Mouse (Mus musculus) left cerebral cortex, postnatal 4 days (tissue): ENCODE measurements around the gene Mrps10. TPM values are rescaled to one million over a fixed set of nuclear protein-coding genes. Genes with fewer than 3 reads are reported as not detected.
"Not testable (repeated sequence)": the region's sequence is repeated elsewhere in the genome, so short reads cannot be mapped to it uniquely, and the experiment has no call there.

ENCODE experiments used
- DNase-seq: peaks from one replicate; pipeline ENCODE4 v3.0.0-alpha.2; 2022
- intact Hi-C: fragments of 180-260 bp; cut with DNase I; formaldehyde crosslinking; loops from one replicate; pipeline ENCODE4 v1.15.1; 2025
- total RNA-seq, 2 experiments: library from RNA; stranded (reverse); gene quantifications; 2 replicates each; pipeline ENCODE4 v1.2.3; 2021

Gene Mrps10
- total RNA-seq, 2 experiments from 2014 or later: 32.8 to 37.8 TPM

DNA sequence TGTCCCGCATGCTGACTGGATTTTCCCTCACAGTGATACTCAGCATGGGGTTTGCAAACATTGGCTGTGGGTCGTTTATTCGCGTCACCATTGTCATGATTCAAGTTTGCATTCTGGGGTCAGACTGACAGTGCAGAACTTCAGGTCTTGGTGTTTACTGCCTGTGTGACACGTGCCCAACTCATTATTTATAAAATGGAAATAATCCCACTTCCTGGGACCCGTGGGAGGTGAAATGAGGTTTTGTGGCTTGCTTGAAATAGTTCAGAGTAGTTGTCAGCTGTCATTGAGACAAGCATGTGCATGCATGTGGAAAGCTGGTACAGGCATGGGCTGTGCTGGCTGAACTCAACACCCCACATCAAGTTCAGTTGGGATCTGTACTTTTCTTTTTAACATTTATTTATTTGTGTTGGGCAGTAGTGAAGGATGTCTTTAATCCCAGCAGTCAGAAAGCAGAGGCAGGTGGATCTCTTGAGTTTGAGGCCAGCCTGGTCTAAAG, 8.1 kb downstream of the Mrps10 start:
- intact Hi-C loops: no loop called here

DNA sequence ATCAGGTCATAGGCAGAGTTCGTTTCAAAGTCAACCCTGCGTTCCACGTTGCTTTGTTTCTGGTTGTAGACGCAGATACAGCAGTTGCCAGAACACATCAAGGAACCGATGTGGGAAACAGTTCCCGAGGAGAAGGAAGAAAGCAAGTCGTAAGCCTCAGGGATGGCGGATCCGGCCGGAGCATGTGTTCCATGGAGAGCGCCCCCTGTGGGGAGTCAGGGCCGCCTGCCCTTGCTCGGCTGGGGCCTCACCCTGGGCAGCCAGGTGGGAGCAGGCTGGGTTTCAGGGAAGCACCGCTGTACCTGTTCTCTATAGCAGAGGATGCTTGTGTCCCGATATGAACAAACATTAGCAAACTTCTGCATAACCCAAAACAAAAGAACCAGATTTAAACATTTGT, 9.4 kb downstream of the Mrps10 start:
- DNase-seq: no peak
- intact Hi-C loops: no loop called here

More for the DNA sequence above, 8.1 kb downstream of the Mrps10 start:
- DNase-seq: no peak

DNA sequence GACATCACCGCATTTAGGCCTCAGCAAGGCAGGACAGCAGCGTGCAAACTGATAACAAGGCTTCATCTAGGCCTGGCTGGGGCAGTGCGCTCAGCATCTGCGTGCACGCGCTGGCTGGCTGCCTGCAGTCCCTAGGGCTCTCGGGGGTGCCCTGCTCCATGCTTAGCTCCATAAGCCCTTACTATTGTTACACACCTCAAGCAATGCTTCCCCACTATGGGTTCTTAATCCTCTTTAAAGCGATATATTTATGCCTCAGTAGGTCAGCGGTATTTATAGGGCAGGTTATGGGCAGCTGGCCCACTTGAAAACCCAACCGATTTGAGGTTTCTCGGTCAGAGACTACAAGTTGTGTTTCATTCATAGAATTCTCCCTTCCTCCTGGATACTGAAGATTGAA, 13.2 kb downstream of the Mrps10 start:
- intact Hi-C loops: loop anchor here (10.0 kb wide), 1 partner anchor 223 kb away; no protein-coding TSS in a partner anchor
- DNase-seq: no peak

DNA sequence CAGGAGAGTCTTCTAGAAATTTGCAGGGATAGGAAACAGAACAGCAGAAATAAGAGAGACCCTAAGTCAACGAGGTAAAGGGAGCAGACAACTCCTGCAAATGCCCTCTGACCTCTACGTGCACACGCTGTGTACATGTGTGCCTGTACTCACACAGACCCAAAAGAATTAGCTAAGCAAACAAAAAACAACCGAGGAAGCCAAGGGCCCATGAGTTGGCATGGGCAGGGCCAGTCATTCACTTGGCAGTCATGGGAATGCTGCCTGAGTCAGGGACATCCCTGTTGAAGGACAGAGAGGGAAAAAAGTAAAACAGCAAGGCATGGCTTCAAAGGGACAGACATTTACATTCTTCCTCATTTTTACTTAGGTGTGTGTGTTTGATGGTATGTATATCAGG, 14.6 kb downstream of the Mrps10 start:
- intact Hi-C loops: loop anchor here (10.0 kb wide), 1 partner anchor 222 kb away; no protein-coding TSS in a partner anchor
- DNase-seq: no peak

DNA sequence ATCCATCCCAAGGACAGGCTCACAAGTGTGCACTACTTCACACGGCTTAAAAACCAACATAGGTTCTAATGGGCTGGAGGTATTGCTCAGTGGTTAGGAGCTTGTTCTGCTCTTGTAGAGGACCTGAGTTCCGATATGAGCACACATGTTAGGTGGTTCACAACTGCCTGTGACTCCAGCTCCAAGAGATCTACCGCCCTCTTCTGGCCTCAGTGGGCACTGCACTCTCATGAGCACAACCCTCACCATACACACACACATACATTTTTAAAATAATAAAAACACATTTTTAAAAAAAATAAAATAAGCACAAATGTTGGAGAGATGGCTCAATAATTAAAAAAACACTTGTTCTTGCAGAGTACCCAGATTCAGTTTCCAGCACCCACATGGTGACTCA, 15.4 kb downstream of the Mrps10 start:
- intact Hi-C loops: loop anchor here (10.0 kb wide), 1 partner anchor 221 kb away; no protein-coding TSS in a partner anchor
- no peak for DNase-seq

DNA sequence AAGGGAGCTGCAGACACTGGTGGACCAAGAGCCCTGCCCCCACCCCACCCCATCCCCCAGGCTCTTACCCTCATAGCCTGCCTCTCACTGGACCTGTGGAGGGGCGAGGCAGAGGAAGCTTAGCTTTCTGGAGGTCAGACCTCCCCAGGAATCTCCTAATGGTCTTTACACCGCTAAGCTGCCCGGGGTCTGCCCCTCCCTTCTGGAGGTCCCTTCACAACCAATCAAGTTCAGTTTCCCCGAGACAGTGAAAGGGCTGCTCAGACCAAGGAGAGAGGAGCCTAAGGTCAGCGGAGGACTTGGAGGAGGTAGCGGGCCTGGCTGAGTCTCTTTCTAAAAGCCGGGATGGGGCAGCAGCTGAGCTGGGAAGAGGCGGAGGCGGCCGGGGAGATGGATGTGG, 16.5 kb downstream of the Mrps10 start, which contains the start of gene Guca1b:
TSS of gene Guca1b (plus strand) at position 249 of the 400 bp plus-strand sequence.
- intact Hi-C loops: loop anchor here (10.0 kb wide), 1 partner anchor 220 kb away; no protein-coding TSS in a partner anchor
- no peak for DNase-seq

DNA sequence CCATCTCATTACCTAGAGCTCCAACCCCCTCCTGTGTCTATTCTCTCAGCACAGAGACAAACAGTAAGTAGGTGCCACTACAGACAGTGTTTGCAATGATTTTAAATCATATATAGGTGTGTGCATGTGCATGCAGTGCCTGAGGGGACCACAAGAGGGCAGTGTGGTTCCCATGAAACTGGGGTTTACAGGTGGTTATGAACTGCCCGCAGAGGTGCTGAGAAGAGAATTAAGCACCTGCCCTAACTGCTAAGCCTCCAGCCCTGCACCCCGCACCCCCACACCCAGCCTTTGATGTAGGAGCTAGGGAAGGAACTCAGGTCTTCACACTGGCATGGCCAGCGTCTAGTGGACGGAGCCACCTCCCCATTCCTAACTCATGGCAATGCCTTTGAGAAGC, 18.0 kb downstream of the Mrps10 start:
- intact Hi-C loops: loop anchor here (10.0 kb wide), 1 partner anchor 218 kb away; no protein-coding TSS in a partner anchor

DNA sequence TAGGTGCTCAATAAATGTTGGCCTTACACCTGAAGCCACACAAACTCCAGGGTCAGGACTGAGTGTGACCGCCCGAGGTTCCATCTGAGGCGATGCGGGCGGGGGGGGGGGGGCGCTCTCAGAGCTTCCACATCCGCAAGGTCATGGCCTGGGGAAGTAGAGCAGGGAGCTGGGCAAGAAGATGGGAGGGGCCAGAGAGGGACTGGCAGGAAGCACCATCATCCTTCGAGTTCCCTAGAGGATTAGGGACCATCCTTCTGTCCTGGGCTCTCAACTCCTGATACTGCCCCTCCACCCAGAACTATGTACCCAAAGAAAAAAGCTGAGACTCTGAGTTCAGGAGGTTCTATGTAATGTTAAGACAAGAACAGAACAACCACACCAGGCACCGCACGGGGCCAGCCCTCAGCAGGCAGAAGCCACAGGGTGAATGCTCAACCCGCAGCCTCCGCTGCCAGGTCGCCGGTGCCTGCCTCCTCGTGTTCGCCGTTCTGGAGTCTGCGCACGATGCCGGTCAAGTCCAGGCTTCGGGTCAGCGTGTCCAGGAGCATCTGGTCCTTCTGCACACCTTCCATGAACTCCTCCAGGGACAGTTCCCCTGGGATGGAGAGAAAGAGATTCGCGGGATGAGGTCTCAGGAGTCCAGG, 25.7 kb downstream of the Mrps10 start:
- no peak for DNase-seq
- intact Hi-C loops: no loop called here

More for the DNA sequence above, 18.0 kb downstream of the Mrps10 start:
- DNase-seq: peak; percentile 52

DNA sequence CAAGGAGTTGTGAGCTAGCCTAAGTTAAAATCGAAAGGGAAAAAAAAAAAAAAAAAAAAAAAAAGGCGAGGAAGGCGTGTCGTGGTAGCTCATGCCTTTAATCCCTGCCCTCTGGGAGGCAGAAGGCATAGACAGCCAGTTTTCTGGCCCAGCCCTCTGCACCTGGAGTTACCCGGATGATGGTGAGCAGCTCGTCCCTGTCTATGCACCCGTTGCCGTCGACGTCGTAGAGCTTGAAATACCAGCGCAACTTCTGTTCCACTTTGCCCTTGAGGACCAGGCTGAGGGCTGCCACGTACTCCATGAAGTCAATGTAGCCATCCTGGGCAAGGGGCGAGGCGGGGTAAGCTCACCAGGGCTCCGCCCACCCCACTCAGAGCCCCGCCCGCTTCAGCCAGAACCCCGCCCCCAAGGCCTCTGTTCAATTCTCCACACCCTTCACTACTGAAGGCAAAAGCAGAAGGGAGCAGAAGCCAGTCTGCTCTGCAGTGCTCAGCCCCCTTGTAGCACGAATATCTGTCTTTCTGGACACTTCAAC, 26.8 kb downstream of the Mrps10 start:
- peak; percentile 30 for DNase-seq
- intact Hi-C loops: no loop called here

DNA sequence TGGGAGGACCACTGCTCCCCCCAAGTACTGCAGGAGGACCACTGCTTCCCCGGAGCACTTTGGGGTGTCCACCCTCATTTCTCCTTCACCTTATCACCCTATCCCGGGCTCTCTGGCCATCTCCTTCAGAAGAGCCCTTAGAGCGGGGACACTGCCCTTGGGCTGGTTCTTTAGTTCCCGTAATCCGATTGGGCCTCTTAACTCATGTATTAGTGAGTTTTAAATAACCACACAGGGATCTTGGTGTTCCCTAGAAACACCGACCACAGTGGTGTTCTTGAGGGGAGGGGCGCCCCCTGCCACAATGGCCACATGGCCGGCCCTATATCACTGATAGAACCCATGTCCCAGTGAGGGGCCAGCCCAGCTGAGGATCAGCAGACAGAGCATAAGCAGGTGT, 30.4 kb downstream of the Mrps10 start:
- intact Hi-C loops: no loop called here
- DNase-seq: no peak

DNA sequence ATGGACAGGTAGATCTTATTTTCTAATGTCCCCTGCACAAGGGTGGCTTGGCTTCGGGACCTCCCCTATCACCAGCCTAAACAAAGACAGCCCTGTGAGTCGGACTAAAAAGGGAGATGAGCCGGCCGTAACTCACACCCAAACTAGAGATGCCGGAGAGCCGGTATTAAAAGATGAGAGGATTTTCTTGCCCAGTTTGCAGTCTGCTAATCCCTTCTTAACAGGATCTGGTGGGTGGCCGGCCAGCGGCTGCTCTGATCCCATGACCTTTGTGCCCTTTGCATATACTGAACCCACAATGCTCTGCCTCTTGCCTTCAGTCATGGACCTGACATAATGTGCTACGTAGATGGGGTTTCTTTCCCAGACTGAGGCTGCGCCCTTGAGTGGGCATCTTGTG, 31.8 kb downstream of the Mrps10 start, which contains the start of gene Guca1a:
TSS of gene Guca1a (minus strand) at position 134 of the 400 bp plus-strand sequence.
- no peak for DNase-seq
- intact Hi-C loops: no loop called here

DNA sequence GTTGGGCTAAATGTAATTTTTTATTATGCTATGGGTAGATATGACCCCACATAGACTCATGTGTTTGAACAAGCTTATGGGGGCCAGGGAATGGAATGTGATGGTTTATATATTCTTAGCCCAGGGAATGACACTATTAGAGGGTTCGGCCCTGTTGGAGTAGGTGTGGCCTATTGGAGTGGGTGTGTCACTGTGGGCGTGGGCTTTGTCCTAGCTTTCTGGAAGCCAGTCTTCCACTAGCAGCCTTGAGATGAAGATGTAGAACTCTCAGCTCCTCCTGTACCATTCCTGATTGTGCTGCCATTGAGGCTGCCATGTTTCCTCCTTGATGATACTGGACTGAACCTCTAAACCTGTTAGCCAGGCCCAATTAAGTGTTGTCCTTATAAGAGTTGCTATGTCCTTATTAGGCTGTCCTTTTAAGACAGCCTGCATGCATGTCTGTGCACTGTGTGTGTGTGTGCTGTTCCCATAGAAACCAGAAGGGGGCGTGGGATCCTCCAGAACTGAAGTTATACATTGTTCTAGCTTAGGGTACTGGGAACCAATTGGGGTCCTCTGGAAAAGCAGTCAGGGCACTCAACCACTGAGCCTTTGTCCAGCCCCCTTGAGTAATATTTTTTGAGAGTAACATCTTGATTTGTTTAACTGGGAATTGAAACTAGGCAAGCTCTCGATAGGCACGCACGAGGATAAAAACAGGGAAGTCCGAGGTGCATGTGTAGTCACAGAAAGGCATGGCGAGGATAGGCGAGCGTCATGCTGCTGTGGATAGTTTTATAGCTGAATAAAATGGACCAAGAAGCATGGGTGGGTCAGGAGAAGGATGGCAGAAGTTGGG, 39.2 kb downstream of the Mrps10 start:
- DNase-seq: no peak

DNA sequence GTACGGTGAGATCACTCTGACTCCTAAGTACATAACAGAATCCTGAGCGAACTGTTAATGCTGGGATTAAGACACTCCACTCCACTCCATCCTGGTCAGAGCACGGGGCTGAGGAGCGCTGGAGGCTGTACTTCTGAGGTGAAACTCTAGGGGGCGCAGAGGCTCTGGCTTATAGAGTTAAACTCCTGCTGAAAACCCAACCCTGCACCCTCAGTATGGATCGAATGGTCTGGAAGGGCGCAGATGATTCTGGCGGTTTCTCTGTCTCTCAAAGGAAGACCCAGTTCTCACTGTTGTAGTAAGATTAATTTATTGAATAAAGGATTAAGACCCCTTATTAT, 39.8 kb downstream of the Mrps10 start:
- intact Hi-C loops: no loop called here
- peak; percentile 65 for DNase-seq

More for the DNA sequence above, 39.2 kb downstream of the Mrps10 start:
- intact Hi-C loops: no loop called here

DNA sequence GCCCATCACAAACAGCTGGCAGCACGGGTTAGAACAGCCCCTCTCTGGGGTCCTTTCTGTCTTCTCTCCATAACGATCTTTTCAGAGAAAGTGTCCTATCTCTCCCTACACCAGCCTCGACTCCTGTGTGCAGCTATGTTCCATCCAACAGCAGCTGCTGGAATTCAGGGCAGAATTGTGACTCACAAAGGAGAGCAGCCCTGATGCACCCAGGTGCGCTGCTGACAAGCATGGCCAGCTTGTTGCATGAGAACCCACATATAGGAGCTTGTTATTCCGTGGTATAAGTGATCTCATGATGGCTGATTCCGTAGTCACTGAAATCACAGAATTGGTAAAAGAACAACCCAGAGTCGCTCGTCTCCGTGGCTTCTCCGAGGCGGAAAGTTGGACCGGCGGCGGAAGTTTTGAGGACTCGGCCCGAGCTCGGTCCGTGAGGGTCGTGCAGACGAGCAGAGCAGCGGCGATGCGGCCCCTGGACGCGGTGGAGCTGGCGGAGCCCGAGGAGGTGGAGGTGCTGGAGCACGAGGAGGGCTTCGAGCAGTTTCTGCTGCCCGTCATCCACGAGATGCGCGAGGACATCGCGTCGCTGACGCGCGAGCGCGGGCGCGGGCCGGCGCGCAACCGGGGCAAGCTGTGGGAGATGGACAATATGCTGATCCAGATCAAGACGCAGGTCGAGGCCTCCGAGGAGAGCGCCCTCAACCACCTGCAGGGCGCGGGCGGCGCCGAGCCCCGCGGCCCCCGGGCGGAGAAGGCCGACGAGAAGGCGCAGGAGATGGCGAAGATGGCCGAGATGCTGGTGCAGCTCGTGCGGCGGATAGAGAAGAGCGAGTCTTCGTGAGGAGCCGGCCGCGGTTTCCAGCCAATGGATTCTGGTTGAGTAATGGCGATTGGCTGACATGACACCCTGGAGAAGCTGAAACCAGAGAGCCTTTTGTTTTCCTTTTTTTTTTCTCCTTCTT, 41.5 kb downstream of the Mrps10 start:
- DNase-seq, intact Hi-C loops: not testable (repeated sequence)

DNA sequence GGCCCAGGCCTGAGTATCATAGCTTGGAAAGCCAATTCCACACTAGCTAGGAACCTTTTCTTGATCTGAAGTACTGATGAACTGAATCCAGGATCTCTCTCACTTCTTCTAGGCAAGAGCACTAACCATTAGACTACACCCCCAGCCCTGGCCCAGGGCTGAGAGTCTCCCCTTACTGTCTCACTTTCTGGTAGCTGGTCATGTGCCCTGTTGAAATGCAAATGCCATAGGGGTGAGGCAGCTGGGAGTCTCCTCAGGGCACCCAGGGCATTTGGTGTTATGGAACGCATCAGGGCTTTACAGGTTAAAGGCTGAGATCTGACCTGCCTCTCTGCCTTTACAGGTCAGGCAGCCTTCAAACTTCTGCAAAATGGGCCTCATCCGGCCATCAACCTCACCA, 51.5 kb downstream of the Mrps10 start:
- intact Hi-C loops: no loop called here
- DNase-seq: no peak

DNA sequence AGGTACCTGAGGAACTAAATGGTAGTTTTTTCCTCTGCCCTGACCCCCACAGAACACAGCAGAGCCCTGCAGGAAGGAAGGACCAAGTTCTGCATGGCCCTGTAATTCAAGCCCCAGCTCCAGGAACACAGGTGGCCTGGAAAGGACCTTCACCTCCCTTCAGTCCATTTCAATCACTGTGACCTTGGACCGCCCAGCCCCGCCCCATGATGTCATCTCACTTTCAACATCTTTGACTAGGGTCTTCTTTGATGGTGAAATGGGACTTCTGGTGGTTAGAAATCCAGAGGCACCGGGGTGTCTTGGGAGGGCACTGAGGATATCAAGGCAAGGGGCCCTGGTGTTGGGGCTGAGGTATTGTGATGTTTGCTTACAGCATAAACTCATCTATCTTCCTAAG, 52.9 kb downstream of the Mrps10 start:
- intact Hi-C loops: no loop called here
- no peak for DNase-seq

DNA sequence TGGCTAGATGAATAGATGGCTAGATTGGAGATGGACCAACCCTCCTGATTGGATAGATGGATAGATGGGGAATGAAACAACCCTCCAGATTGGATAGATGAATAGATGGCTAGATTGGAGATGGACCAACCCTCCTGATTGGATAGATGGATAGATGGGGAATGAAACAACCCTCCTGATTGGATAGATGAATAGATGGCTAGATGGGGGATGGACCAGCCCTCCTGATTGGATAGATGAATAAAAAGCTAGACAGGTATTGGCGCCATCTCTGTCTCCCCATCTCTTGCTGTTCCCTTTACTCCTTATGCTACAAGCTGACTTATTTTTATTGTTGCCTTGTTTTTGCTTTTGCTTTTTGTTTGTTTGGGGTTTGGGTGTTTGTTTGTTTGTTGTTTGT, 53.9 kb downstream of the Mrps10 start:
- intact Hi-C loops, DNase-seq: not testable (repeated sequence)

DNA sequence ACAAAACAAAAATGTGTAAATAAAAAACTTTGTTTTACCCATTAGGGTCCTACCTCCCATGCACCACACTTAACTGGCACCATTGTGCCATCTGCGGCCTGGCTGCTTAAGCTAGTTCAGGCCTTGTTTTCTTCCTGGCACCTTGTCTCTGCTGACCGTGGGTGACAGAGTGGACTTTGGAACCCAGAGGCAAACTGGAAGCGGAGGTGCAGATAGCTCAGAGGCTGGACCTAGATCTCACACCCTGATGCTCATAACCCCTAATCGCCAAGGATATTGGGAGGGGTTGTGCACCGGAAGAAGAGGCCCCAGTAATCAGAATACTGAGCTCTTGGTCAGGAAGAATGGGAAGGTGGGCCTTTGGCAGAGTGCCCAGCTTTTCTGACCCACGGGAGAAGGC, 55.5 kb downstream of the Mrps10 start:
- intact Hi-C loops: no loop called here
- no peak for DNase-seq

DNA sequence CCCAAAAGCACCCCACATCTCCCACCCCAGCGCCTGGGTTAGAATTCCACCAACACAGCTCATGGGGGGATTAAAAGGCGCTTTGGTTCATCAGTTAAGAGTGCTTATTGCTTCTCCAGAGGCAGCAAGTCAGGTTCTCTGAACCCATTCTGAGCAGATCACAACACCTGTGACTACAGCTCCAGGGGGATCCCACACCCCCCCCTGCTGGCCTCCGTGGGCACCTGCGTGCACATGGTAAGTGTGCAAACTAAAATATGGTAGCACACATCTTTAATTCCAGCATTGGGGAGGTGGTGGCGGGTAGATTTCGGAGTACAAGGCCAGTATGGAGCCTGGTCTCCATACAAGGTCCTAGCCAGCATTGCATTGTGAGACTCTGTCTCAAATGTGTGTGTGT, 58.6 kb downstream of the Mrps10 start:
- intact Hi-C loops: no loop called here
- no peak for DNase-seq

DNA sequence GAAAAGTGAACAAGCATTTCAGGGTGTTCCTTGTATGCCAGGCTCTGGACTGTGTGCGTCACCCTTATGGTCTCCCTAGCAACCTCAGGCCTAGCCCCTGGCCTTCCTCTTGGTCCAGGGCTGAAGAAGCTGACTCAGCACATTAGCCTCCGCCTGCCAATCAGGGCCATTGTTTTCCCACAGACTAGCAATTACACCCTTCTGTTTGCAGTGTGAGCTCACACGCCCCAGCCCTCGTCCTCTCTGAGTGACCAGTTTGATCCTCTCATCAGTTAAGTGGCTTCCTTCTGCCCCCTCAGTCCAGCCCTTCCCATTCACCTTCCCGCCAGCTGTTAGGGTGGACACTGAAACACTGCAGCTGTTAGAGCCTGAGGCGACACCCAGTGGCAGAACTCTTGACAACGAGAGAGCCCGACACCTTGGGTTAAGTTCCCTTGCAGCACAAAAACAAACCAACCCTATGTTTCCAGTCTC, 60.2 kb downstream of the Mrps10 start:
- DNase-seq: no peak
- intact Hi-C loops: no loop called here
